ENCODE assay signal across 8 mouse cellular contexts in genomic region chrX:139216409-139216808, GRCm38 (mm10). TPM values are rescaled to one million over a fixed set of nuclear protein-coding genes. Genes with fewer than 3 reads are reported as not detected.
A peak's percentile ranks its signal among the peaks of the same experiment; 100 is the strongest.
DNase-seq lines count a peak whose midpoint lies in the region; ATAC-seq lines count a peak whose summit lies in the region.

No protein-coding gene starts in this region.

- no peak overlapping the region for H3K27ac ChIP-seq in heart, embryonic 13.5 days (replicated peaks)
- no peak overlapping the region for H3K27ac ChIP-seq in heart, embryonic 12.5 days (ENCODE audit: poor library complexity, severe bottlenecking)
- no peak overlapping the region for H3K27ac ChIP-seq in lung, embryonic 15.5 days
- H3K27ac ChIP-seq in limb, embryonic 15.5 days, result no peak overlapping the region
- H3K27ac ChIP-seq in stomach, embryonic 16.5 days (ENCODE audit: low read length), result no peak overlapping the region

- H3K4me1 ChIP-seq in heart, embryonic 13.5 days, result peaks cover 28% of the 10 kb centered on the region
- peaks cover 15% of the 10 kb centered on the region; the same call in 1 of the 2 replicates for H3K4me1 ChIP-seq in heart, embryonic 12.5 days (replicated peaks)
- 0 out of 2 replicates have a peak, but pooled peaks cover 2% of the 10 kb centered on the region for H3K4me1 ChIP-seq in lung, embryonic 15.5 days
- H3K4me1 ChIP-seq in limb, embryonic 15.5 days, result no peaks in the 10 kb centered on the region
- no peaks in the 10 kb centered on the region for H3K4me1 ChIP-seq in stomach, embryonic 16.5 days (ENCODE audit: control insufficient read depth, insufficient read depth, low read length)

- no peaks in the 10 kb centered on the region for H3K27me3 ChIP-seq in heart, embryonic 13.5 days (replicated peaks)
- H3K27me3 ChIP-seq in heart, embryonic 12.5 days (replicated peaks), result no peaks in the 10 kb centered on the region
- no peaks in the 10 kb centered on the region for H3K27me3 ChIP-seq in lung, embryonic 15.5 days
- H3K27me3 ChIP-seq in limb, embryonic 15.5 days, result peaks cover under 1% of the 10 kb centered on the region; the same call in 1 of the 2 replicates
- no peaks in the 10 kb centered on the region; the same call in 1 of the 2 replicates for H3K27me3 ChIP-seq in stomach, embryonic 16.5 days (ENCODE audit: control insufficient read depth, insufficient read depth, low read length)

- peak overlapping the region; percentile 56 for H3K4me3 ChIP-seq in heart, embryonic 13.5 days
- H3K4me3 ChIP-seq in heart, embryonic 12.5 days, result no peak overlapping the region
- no peak overlapping the region for H3K4me3 ChIP-seq in lung, embryonic 15.5 days
- H3K4me3 ChIP-seq in limb, embryonic 15.5 days, result peak overlapping the region; percentile 38; the same call in 1 of the 2 replicates
- peak overlapping the region; percentile 44 for H3K4me3 ChIP-seq in stomach, embryonic 16.5 days (replicated peaks; ENCODE audit: low read length)

- WGBS in heart, embryonic 13.5 days, result 64% methylated on average over 5 of the region's 5 CpGs
- 72% methylated on average over 5 of the region's 5 CpGs for WGBS in heart, embryonic 12.5 days
- WGBS in lung, embryonic 15.5 days, result 47% methylated on average over 5 of the region's 5 CpGs
- 70% methylated on average over 5 of the region's 5 CpGs for WGBS in limb, embryonic 15.5 days
- 63% methylated on average over 5 of the region's 5 CpGs for WGBS in stomach, embryonic 16.5 days

- no peak for DNase-seq in lung, postnatal 10 days
- DNase-seq in cerebellum, adult 9-10 months, result no peak
- DNase-seq in thymus, adult 18-20 months, result no peak

- ATAC-seq in heart, embryonic 13.5 days (ENCODE audit: extremely low read depth, insufficient number of reproducible peaks, low FRiP score, low TSS enrichment), result no peak
- ATAC-seq in heart, embryonic 12.5 days (ENCODE audit: insufficient number of reproducible peaks, low FRiP score), result no peak
- ATAC-seq in lung, embryonic 15.5 days (ENCODE audit: borderline replicate concordance, extremely low read depth, low FRiP score, low TSS enrichment), result no peak
- ATAC-seq in limb, embryonic 15.5 days (ENCODE audit: insufficient number of reproducible peaks, low FRiP score, low TSS enrichment, low read depth), result no peak
- ATAC-seq in stomach, embryonic 16.5 days (ENCODE audit: insufficient read depth, low FRiP score), result no peak

- H3K4me2 ChIP-seq in heart, embryonic 13.5 days, result peak overlapping the region; percentile 64
- no peak overlapping the region for H3K4me2 ChIP-seq in heart, embryonic 12.5 days
- peak overlapping the region; percentile 48; the same call in 1 of the 2 replicates for H3K4me2 ChIP-seq in lung, embryonic 15.5 days
- H3K4me2 ChIP-seq in limb, embryonic 15.5 days, result peak overlapping the region; percentile 39; the same call in 1 of the 2 replicates
- no peak overlapping the region; the same call in 1 of the 2 replicates for H3K4me2 ChIP-seq in stomach, embryonic 16.5 days (ENCODE audit: low read depth, low read length)

- H3K9ac ChIP-seq in heart, embryonic 13.5 days, result no peak overlapping the region
- H3K9ac ChIP-seq in heart, embryonic 12.5 days, result no peak overlapping the region
- H3K9ac ChIP-seq in lung, embryonic 15.5 days, result no peak overlapping the region
- H3K9ac ChIP-seq in limb, embryonic 15.5 days, result no peak overlapping the region
- H3K9ac ChIP-seq in stomach, embryonic 16.5 days (ENCODE audit: low read length), result no peak overlapping the region

- H3K36me3 ChIP-seq in heart, embryonic 13.5 days, result no peaks in the 10 kb centered on the region
- H3K36me3 ChIP-seq in heart, embryonic 12.5 days, result no peaks in the 10 kb centered on the region
- H3K36me3 ChIP-seq in lung, embryonic 15.5 days, result no peaks in the 10 kb centered on the region
- no peaks in the 10 kb centered on the region for H3K36me3 ChIP-seq in limb, embryonic 15.5 days
- H3K36me3 ChIP-seq in stomach, embryonic 16.5 days (ENCODE audit: control insufficient read depth, insufficient read depth, low read length), result no peaks in the 10 kb centered on the region

- no peaks in the 10 kb centered on the region for H3K9me3 ChIP-seq in heart, embryonic 13.5 days
- H3K9me3 ChIP-seq in heart, embryonic 12.5 days (replicated peaks), result no peaks in the 10 kb centered on the region
- no peaks in the 10 kb centered on the region for H3K9me3 ChIP-seq in lung, embryonic 15.5 days
- H3K9me3 ChIP-seq in limb, embryonic 15.5 days, result no peaks in the 10 kb centered on the region
- no peaks in the 10 kb centered on the region for H3K9me3 ChIP-seq in stomach, embryonic 16.5 days (replicated peaks; ENCODE audit: control insufficient read depth, low read length)

RNA-seq across cellular contexts. Expression of gene Mum1l1, which starts 6.6 kb away (rescaled TPM):
- polyA plus RNA-seq in heart, embryonic 13.5 days (2015; fragmentation: Nextera tagmentation; extraction: Ambion mirVana), result 36.0 and 37.6 TPM in 2 replicates
- 38.8 and 46.4 TPM in 2 replicates for polyA plus RNA-seq in heart, embryonic 12.5 days (2016; fragmentation: Nextera tagmentation; extraction: Ambion mirVana)
- 37.4 and 38.0 TPM in 2 replicates for polyA plus RNA-seq in lung, embryonic 15.5 days (2015; fragmentation: Nextera tagmentation; extraction: Ambion mirVana)
- polyA plus RNA-seq in limb, embryonic 15.5 days (2015; fragmentation: Nextera tagmentation; extraction: Ambion mirVana), result 34.8 and 36.5 TPM in 2 replicates
- 15.8 and 16.8 TPM in 2 replicates for polyA plus RNA-seq in stomach, embryonic 16.5 days (2015; fragmentation: Nextera tagmentation; extraction: Ambion mirVana)

RNA-seq across cellular contexts. Expression of gene 4933428M09Rik, which starts 37.4 kb away (rescaled TPM):
- polyA plus RNA-seq in heart, embryonic 13.5 days (2015; fragmentation: Nextera tagmentation; extraction: Ambion mirVana), result not detected in 2 replicates
- not detected in 2 replicates for polyA plus RNA-seq in heart, embryonic 12.5 days (2016; fragmentation: Nextera tagmentation; extraction: Ambion mirVana)
- 0.31 TPM in 1 of 2 replicates, not detected in the other for polyA plus RNA-seq in lung, embryonic 15.5 days (2015; fragmentation: Nextera tagmentation; extraction: Ambion mirVana)
- not detected in 2 replicates for polyA plus RNA-seq in limb, embryonic 15.5 days (2015; fragmentation: Nextera tagmentation; extraction: Ambion mirVana)
- not detected in 2 replicates for polyA plus RNA-seq in stomach, embryonic 16.5 days (2015; fragmentation: Nextera tagmentation; extraction: Ambion mirVana)

Comparison
In these comparisons a context has a peak if more than half of its experiments do, and no peak if none do; other contexts are left out.
1. H3K4me2 ChIP-seq: peak in heart, embryonic 13.5 days (single experiment), lung, embryonic 15.5 days (single experiment) and limb, embryonic 15.5 days (single experiment); none in heart, embryonic 12.5 days (single experiment) and stomach, embryonic 16.5 days (single experiment).
2. H3K4me3 ChIP-seq: peak in heart, embryonic 13.5 days (single experiment), limb, embryonic 15.5 days (single experiment) and stomach, embryonic 16.5 days (single experiment); none in heart, embryonic 12.5 days (single experiment) and lung, embryonic 15.5 days (single experiment).